Mouse (Mus musculus): ENCODE results near the gene Fsd2.
A peak's percentile ranks its signal among the peaks of the same experiment; 100 is the strongest.

Gene Fsd2

DNA sequence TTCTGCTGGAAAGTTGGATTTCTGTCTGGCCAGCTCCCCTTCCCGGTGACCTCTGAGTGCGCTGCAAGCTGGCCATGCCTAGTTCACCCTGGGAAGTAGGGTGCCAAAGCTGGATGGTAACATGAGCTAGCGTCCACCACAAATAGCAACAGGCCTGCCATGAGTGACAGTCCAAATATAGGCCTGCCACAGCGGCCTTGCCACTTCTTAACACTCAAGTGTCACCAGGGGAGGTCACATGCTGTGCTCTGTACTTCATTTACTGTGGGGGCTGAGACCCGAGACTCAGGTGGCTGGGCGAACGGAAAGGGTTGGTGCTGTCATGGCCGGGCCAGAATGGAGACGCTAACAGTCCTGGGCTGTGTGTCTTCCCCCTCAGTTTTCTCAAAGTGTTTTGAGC lies at the start of gene Fsd2:
Gene Fsd2 (minus strand): TSS at position 53 of the 400 bp plus-strand sequence.
- DNase-seq (ENCODE audit: low spot score in 2 of 2) = no peak

DNA sequence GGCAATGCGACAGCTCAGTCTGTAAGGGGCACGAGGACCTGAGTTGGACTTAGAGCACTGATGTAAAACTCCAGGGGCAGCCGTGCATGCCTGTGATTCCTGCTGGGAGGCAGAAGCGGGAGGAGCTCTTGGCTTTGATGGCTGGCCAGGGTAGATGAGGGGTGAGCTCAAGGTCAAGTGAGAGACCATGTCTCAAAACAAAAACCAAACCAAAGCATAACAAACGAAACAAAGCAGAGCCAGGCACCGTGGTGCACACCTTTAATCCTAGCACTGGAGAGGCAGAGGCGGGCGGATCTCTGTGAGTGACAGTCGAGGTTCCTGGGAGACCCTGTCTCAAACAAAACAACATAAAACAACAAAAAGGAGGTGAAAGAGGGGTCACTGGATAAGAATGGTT lies 48.3 kb upstream of the Fsd2 start:
- DNase-seq (ENCODE audit: low spot score in 2 of 2) = no peak

DNA sequence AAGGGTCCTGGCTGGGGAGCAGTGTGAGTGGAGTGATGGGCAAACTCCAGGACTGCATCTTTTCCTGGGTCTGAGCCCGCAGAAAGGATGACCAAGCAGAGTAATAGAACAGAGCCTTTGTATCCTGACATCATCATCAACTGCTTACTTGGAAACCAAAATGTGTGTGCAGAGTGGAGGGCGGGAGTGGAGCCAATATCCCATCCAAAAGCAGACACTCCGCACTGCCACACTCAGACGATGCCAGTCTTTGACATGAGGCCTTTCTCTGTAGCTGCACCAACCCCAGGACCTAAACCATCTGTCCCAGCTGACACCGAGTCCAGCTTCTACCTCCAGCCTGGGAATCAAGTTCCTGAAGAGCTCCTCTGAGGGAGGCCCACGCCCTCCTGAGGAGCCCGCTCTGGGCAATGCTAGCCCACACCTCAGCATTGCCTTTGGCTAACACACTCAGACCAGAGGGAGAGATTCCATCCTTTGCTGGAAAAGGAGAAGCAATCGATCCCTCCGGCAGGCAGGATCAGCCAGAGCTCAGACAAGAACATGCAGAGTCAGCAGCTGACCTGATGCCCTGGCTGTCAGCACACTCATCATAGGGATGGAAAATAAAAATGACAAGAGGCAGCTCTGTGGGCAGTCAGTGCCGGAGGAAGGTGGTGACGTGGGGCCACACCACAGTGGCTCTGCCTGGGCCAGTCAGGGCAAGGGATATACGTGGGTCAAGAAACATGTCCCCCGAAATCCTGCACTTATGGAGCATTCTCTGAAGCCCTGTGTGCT lies 46.3 kb upstream of the Fsd2 start:
- DNase-seq (ENCODE audit: low spot score in 2 of 2) = no peak

DNA sequence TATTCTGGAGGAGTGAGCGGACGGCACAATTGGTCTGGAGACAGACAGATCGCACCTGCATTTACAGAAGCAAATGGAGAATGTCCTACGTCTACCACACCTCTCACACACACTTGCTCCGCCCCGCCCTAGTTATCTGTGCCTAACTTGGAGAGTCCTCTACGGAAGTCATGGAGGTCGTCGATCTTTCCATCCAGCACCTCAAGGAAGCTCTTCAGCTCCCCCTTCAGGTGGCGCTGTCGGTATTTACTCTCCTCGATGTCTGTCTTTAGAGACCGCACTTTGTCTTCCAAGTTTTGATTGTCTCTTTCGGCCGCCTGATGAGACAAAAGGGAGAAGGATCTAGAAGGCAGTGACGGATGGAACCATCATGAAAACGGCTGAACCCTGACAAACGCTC lies 43.4 kb upstream of the Fsd2 start:
- DNase-seq (ENCODE audit: low spot score in 2 of 2) = peak in 1 of 2 experiments; percentile 19

- DNase-seq (ENCODE audit: low spot score in 2 of 2) = no peak
These were observed 39.7 kb upstream of the Fsd2 start for GRCm38 (mm10) chr7:81606452-81606851.

DNA sequence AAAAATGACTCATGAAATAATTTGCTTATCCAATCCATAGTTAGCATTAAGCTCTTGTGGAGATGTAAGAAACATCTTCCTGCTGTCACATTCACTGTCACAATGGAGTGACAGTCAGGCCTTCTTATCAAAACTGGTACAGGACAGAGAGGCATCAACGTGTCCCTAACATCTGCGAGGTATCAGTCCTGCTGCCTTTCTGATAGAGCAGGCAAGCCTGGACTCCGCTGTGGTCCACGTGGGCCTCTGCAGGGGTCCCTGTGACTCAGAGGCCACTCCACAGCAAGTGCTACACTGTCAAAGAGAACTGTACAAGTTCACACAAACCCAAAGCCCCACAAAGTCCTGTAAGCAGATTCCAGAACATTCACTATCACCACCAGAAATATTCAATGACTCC lies 38.7 kb upstream of the Fsd2 start:
- no peak for DNase-seq (ENCODE audit: low spot score in 2 of 2)

- DNase-seq (ENCODE audit: low spot score in 2 of 2) = no peak
These were observed 38.2 kb upstream of the Fsd2 start for GRCm38 (mm10) chr7:81604991-81605390.

GRCm38 (mm10) chr7:81599379-81600280 lies 32.9 kb upstream of the Fsd2 start:
- no peak for DNase-seq (ENCODE audit: low spot score in 2 of 2)

DNA sequence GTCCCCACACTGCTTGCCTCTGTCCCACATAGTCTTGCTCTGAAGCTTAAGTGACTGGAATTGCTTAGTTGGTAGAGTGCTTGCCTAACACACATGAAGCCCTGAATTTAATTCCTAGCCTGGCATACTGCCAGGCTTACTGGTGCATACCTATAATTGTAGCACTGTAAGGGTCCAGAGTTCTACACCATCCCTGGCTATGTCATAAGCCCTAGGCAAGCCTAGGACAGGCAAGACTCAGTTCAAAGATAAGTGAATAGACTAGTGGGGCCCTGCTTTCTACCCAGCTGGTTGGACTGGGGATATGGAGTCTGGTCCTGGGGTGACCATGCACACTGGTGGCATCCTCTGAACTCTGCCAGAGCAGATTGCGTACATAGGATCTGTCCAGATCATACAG lies 30.9 kb upstream of the Fsd2 start:
- DNase-seq (ENCODE audit: low spot score in 2 of 2) = no peak

DNA sequence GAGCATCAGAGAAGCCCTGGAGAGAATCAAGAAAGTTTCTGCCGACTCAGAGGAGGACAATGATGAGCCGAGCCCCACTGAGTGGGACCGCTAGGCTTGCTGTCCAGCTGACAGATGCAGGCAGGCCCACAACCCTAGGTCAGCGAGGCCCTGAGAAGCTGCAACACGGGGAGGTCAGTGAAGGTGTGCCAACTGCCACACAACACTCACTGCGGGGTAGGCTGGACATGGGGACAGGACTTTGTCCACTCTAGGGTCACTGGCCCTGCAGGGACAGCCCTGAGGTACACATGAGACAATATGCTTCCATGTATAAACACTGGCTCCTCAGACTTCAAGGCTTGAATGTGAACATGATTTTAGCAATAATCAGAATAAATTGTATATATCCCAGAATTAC lies 29.3 kb upstream of the Fsd2 start:
- no peak for DNase-seq (ENCODE audit: low spot score in 2 of 2)

- no peak for DNase-seq (ENCODE audit: low spot score in 2 of 2)
These were observed 28.3 kb upstream of the Fsd2 start for GRCm38 (mm10) chr7:81595056-81595455.

DNA sequence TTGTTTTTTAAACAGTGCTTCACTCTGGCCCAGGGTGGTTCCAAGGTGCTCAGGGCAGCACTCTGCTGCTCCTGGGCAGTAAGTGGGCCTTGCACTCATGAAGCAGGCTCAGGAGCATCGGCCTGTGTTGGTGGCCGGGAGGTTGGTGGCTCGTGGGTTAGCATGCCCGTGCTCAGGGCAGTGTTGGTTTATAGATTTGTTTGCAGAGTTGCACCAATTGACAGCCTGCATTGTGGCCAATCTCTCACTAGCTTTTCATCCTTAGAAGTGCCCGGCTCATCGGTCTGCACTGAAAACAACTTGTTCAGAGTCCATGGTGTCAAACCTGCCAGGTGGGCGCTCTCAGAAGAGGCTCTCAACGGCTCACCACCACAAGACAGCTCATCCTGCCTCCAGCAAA lies 26.6 kb upstream of the Fsd2 start:
- no peak for DNase-seq (ENCODE audit: low spot score in 2 of 2)

DNA sequence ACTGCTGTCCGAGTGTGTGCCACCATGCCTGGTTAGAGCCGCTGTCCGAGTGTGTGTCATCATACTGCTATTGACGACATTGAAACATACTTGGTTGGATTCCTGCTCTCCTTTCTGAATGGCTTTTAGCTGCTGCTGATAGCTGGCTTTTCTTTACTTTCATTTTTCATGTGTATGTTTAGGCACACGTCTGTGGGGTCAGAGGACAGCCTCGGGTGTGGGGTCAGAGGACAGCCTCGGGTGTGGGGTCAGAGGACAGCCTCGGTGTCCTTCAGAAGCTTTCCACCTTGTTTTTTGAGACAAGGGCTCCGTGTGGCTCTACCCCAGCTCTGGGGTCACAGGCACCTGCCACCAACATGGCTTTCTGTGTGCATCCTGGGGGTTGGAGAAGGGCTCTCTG lies 25.9 kb upstream of the Fsd2 start:
- DNase-seq (ENCODE audit: low spot score in 2 of 2) = no peak

- DNase-seq (ENCODE audit: low spot score in 2 of 2) = no peak
These were observed 20.5 kb upstream of the Fsd2 start for GRCm38 (mm10) chr7:81587238-81587637.

- no peak for DNase-seq (ENCODE audit: low spot score in 2 of 2)
These were observed 18.6 kb upstream of the Fsd2 start for GRCm38 (mm10) chr7:81585326-81585725.

DNA sequence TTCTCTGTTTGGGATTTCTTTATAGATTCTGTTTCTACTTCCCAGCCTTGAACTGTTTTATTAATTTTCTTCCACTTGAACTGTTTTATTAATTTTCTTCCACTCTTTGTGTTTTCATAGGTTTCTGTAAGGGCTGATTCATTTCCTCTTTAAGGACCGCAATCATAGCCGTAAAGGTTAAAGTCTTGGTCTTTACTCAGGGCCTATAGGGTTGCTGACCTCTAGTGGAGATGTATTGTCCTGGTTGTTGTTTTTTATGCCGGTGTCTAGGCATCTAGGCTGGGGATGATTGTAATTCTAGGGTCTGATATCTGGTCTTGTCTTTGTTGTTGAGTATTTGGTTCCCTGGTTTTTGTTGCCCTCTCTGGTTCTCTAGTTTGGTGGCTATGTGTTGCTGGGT lies 16.8 kb upstream of the Fsd2 start:
- DNase-seq (ENCODE audit: low spot score in 2 of 2) = no peak

DNA sequence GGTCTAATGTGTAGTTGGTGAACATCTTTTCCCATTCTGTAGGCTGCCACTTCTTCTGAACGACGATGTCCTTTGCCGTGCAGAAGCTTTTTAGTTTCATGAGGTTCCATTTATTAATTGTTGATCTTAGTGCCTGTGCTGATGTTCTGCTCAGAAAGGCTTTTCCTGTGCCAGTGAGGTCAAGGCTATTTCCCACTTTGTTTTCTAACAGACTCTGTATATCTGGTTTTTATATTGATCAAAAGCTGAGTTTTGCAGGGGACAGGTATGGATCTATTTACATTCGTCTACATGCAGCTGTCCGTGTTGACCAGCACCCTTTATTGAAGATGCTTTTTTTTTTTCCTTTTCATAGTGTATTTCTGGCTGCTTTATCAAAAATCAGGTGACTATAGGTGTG lies 12.6 kb upstream of the Fsd2 start:
- no peak for DNase-seq (ENCODE audit: low spot score in 2 of 2)

DNA sequence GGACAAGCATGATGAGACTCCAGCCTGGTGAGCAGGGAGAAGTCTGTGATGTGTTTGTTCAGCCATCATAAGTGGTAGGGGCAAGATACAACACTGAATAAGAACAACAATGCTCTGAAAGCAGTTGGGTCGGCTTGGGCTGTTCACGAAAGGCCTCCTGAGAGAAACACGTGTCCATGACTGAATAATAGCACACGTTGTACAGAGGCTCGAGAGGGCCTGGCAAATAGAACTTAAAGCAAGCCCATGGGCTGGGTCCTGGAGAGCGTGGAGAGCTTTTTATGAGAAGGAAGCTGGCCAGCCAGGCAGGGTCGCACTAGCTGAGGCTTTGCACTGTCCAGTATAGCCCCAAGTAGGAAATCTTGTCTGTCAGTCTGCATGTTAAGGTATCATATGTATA lies 11.7 kb upstream of the Fsd2 start:
- DNase-seq (ENCODE audit: low spot score in 2 of 2) = no peak

GRCm38 (mm10) chr7:81577872-81578271 lies 11.1 kb upstream of the Fsd2 start:
- no peak for DNase-seq (ENCODE audit: low spot score in 2 of 2)

- DNase-seq (ENCODE audit: low spot score in 2 of 2) = no peak
These were observed 8.9 kb upstream of the Fsd2 start for GRCm38 (mm10) chr7:81575606-81576005.

- no peak for DNase-seq (ENCODE audit: low spot score in 2 of 2)
These were observed 7.1 kb upstream of the Fsd2 start for GRCm38 (mm10) chr7:81573821-81574220.

- DNase-seq (ENCODE audit: low spot score in 2 of 2) = peak; percentile 24 to 47
These were observed 6.7 kb upstream of the Fsd2 start for GRCm38 (mm10) chr7:81573397-81573796.
